Mouse (Mus musculus): Measurements from ENCODE around the gene Il1b.

The Il1b gene

GRCm38 (mm10) chr2:129371039-129371438, at the start of gene Il1b:
Gene Il1b (minus strand): TSS chr2:129371139.
- no peak for DNase-seq (ENCODE audit: low read depth, low spot score)

GRCm38 (mm10) chr2:129419361-129419880, 48.5 kb upstream of the Il1b start:
- no peak for DNase-seq (ENCODE audit: low read depth, low spot score)

- DNase-seq (ENCODE audit: low read depth, low spot score): no peak
Observed at GRCm38 (mm10) chr2:129414593-129414992, 43.7 kb upstream of the Il1b start.

- DNase-seq (ENCODE audit: low read depth, low spot score): no peak
Observed at GRCm38 (mm10) chr2:129413488-129413887, 42.5 kb upstream of the Il1b start.

- DNase-seq (ENCODE audit: low read depth, low spot score): no peak
Observed at GRCm38 (mm10) chr2:129411651-129412050, 40.7 kb upstream of the Il1b start.

GRCm38 (mm10) chr2:129410344-129410743, 39.4 kb upstream of the Il1b start:
- no peak for DNase-seq (ENCODE audit: low read depth, low spot score)

GRCm38 (mm10) chr2:129408476-129408875, 37.5 kb upstream of the Il1b start:
- peak; percentile 56 for DNase-seq (ENCODE audit: low read depth, low spot score)

- DNase-seq (ENCODE audit: low read depth, low spot score): no peak
Observed at GRCm38 (mm10) chr2:129407596-129407995, 36.7 kb upstream of the Il1b start.

- no peak for DNase-seq (ENCODE audit: low read depth, low spot score)
Observed at GRCm38 (mm10) chr2:129406508-129406907, 35.6 kb upstream of the Il1b start.

GRCm38 (mm10) chr2:129403786-129404185, 32.8 kb upstream of the Il1b start:
- DNase-seq (ENCODE audit: low read depth, low spot score): no peak

GRCm38 (mm10) chr2:129402330-129402729, 31.4 kb upstream of the Il1b start:
- DNase-seq (ENCODE audit: low read depth, low spot score): no peak

- DNase-seq (ENCODE audit: low read depth, low spot score): no peak
Observed at GRCm38 (mm10) chr2:129401803-129402202, 30.9 kb upstream of the Il1b start.

GRCm38 (mm10) chr2:129398176-129398575, 27.2 kb upstream of the Il1b start:
- DNase-seq (ENCODE audit: low read depth, low spot score): no peak

- no peak for DNase-seq (ENCODE audit: low read depth, low spot score)
Observed at GRCm38 (mm10) chr2:129393524-129393923, 22.6 kb upstream of the Il1b start.

GRCm38 (mm10) chr2:129390161-129390560, 19.2 kb upstream of the Il1b start:
- DNase-seq (ENCODE audit: low read depth, low spot score): no peak

- DNase-seq (ENCODE audit: low read depth, low spot score): no peak
Observed at GRCm38 (mm10) chr2:129389323-129389722, 18.4 kb upstream of the Il1b start.

GRCm38 (mm10) chr2:129385331-129385730, 14.4 kb upstream of the Il1b start:
- no peak for DNase-seq (ENCODE audit: low read depth, low spot score)

- no peak for DNase-seq (ENCODE audit: low read depth, low spot score)
Observed at GRCm38 (mm10) chr2:129384272-129384660, 13.3 kb upstream of the Il1b start.

- DNase-seq (ENCODE audit: low read depth, low spot score): no peak
Observed at GRCm38 (mm10) chr2:129383512-129384271, 12.8 kb upstream of the Il1b start.

- no peak for DNase-seq (ENCODE audit: low read depth, low spot score)
Observed at GRCm38 (mm10) chr2:129380746-129381474, 10.0 kb upstream of the Il1b start.

GRCm38 (mm10) chr2:129380211-129380610, 9.3 kb upstream of the Il1b start:
- DNase-seq (ENCODE audit: low read depth, low spot score): no peak

- DNase-seq (ENCODE audit: low read depth, low spot score): no peak
Observed at GRCm38 (mm10) chr2:129373307-129373706, 2.4 kb upstream of the Il1b start.

- no peak for DNase-seq (ENCODE audit: low read depth, low spot score)
Observed at GRCm38 (mm10) chr2:129369615-129370014, 1.3 kb downstream of the Il1b start.

Measured in embryo, embryonic 11.5 days (tissue).